Mouse (Mus musculus): ENCODE data around the gene Ctnnd1.

DNA sequence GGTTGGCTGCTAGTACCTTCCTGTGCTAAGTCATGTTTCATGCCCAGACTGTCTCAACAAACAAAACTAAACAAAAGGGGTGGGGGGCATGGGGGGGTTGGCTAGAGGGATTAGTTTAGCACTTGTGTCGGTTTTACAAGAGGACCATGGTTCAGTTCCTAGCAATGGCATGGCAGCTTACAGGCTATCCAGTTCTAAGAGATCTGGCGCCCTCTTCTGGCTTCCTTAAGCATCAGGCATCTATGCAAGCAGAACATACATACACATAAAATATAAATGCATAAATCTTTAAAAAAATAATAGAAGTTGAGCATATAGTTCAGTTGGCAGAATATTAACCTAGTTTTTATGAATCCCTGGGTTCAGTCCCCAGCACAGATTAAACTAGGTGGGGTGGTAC, 12.3 kb upstream of the Ctnnd1 start:
- TF ChIP-seq POLR2A (IDR thresholded peaks at IDR 0.05; ENCODE audit: control insufficient read depth, low read depth, low read length), result no peak
- TF ChIP-seq CTCF (IDR thresholded peaks at IDR 0.05; ENCODE audit: control insufficient read depth, insufficient read depth, insufficient replicate concordance, low read depth, low read length), result no peak

Measured in testis, adult 2 months (tissue).